Mouse (Mus musculus) ES-E14 (cell line): ENCODE results near the gene Rpain. TPM values are rescaled to one million over a fixed set of nuclear protein-coding genes. Genes with fewer than 3 reads are reported as not detected.

Experiments used
- DNase-seq: peaks from one replicate; pipeline ENCODE4 v3.0.0-alpha.2; 2013; ENCODE audit warnings: low read depth, low spot score
- H3K27ac ChIP-seq: 2 replicates; pipeline ENCODE4 v1.5.1; 2012; ENCODE audit warnings: low read depth, mild to moderate bottlenecking, low read length, moderate library complexity, mixed read lengths; ENCODE audit not compliant: poor library complexity, insufficient read depth, severe bottlenecking
- H3K36me3 ChIP-seq: 2 replicates; pipeline ENCODE4 v1.6.1; 2012; ENCODE audit warnings: mild to moderate bottlenecking, low read length, moderate library complexity, mixed read lengths; ENCODE audit not compliant: control insufficient read depth, poor library complexity, insufficient read depth, severe bottlenecking
- H3K4me1 ChIP-seq, 2 experiments: fragments of 150-350 bp in 1 of 2; sonication (generic) in 1 of 2; 2 replicates each; pipeline ENCODE4 v1.6.1; 2012; ENCODE audit warnings: low read length in 2 of 2, mild to moderate bottlenecking in 1 of 2, mixed read lengths in 1 of 2; ENCODE audit not compliant: control insufficient read depth in 2 of 2, insufficient read depth in 2 of 2, poor library complexity in 1 of 2
- H3K4me3 ChIP-seq, 2 experiments: fragments of 150-350 bp in 1 of 2; sonication (generic) in 1 of 2; 2 replicates each; pipeline ENCODE4 v1.5.1; 2012; ENCODE audit warnings: low read length in 2 of 2, low read depth in 1 of 2, mild to moderate bottlenecking in 1 of 2, mixed read lengths in 1 of 2; ENCODE audit not compliant: insufficient read depth in 1 of 2, poor library complexity in 1 of 2, severe bottlenecking in 1 of 2
- H3K9ac ChIP-seq: 2 replicates; pipeline ENCODE4 v1.6.1; 2012; ENCODE audit warnings: low read depth, mild to moderate bottlenecking, low read length, mixed read lengths; ENCODE audit not compliant: poor library complexity, insufficient read depth, severe bottlenecking
- H3K9me3 ChIP-seq: fragments of 150-350 bp; sonication (generic); 2 replicates; pipeline ENCODE4 v1.6.1; 2012; ENCODE audit warnings: low read depth, mild to moderate bottlenecking, low read length; ENCODE audit not compliant: control insufficient read depth, insufficient read depth
- CHD2 ChIP-seq: IDR thresholded peaks from 2 replicates; pipeline ENCODE4 v1.6.1; 2014; ENCODE audit warnings: mild to moderate bottlenecking, low read depth, low read length, inconsistent platforms
- HCFC1 ChIP-seq: IDR thresholded peaks from 2 replicates; pipeline ENCODE4 v1.6.1; 2012; ENCODE audit warnings: low read length, inconsistent platforms, borderline replicate concordance; ENCODE audit not compliant: insufficient read depth
- MAFK ChIP-seq: IDR thresholded peaks from 2 replicates; pipeline ENCODE4 v1.6.1; 2014; ENCODE audit warnings: mild to moderate bottlenecking, low read depth, low read length, inconsistent platforms; ENCODE audit not compliant: insufficient read depth
- ZC3H11A ChIP-seq: IDR thresholded peaks from 2 replicates; pipeline ENCODE4 v1.6.1; 2012; ENCODE audit warnings: low read depth, mild to moderate bottlenecking, inconsistent platforms, low read length, borderline replicate concordance
- ZNF384 ChIP-seq: IDR thresholded peaks from 2 replicates; pipeline ENCODE4 v1.6.1; 2012; ENCODE audit warnings: low read depth, low read length, inconsistent platforms
- in situ Hi-C, 2 experiments: fragments of 600-800 bp; cut with MboI; formaldehyde crosslinking; loops; one replicate each; pipeline ENCODE4 v1.15.1; 2025; ENCODE audit warnings: low sequenced_read_pairs in 2 of 2, inconsistent platforms in 1 of 2; ENCODE audit not compliant: unreplicated experiment in 2 of 2
- total RNA-seq: library from RNA; depleted of rRNA; stranded (reverse); fragments of 300-350 nt; gene quantifications from 2 replicates; pipeline ENCODE4 v1.2.3, GENCODE M21; 2012

Rpain gene
- total RNA-seq, 1 experiment = 58.6 TPM

DNA sequence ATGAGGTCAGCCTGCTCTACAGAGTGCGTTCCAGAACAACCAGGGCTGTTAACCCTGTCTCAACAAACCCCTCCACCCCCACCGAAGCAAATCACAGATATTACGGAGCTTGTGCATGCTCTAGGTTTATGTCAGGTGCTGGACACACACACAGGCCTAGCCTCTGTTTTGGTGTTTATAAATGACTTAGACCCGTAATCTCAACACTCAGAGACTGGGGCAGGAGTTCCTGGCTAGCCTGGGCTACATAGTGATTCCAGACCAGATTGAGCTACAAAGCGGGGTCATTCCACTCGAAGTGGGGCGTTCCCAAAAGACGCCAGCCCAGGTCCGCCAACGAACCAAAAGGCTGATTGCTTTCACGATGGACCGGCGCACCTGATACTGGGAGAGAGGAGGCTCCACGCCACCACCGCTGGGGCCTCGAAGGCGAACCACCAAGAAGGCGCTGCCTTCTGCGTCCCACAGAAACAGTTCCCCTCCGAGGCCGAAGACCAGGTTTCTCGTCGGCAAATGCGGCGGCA lies 680 bp upstream of the Rpain start:
- peaks cover 7% of the 10 kb centered on the region for H3K36me3 ChIP-seq
- H3K4me1 ChIP-seq = peaks cover 0 to 3% of the 10 kb centered on the region in 2 experiments; a peak in 1 of 4 replicates
- H3K27ac ChIP-seq = peak overlapping the region; percentile 68
- no peak for DNase-seq
- H3K4me3 ChIP-seq = peak overlapping the region; percentile 86 to 95
- peak overlapping the region; percentile 98 for H3K9ac ChIP-seq
- H3K9me3 ChIP-seq = no peaks in the 10 kb centered on the region
- TF ChIP-seq MAFK (no peak), ZC3H11A (no peak), HCFC1 (no peak), CHD2 (no peak), ZNF384 (no peak)
- in situ Hi-C loops = no loop called here

DNA sequence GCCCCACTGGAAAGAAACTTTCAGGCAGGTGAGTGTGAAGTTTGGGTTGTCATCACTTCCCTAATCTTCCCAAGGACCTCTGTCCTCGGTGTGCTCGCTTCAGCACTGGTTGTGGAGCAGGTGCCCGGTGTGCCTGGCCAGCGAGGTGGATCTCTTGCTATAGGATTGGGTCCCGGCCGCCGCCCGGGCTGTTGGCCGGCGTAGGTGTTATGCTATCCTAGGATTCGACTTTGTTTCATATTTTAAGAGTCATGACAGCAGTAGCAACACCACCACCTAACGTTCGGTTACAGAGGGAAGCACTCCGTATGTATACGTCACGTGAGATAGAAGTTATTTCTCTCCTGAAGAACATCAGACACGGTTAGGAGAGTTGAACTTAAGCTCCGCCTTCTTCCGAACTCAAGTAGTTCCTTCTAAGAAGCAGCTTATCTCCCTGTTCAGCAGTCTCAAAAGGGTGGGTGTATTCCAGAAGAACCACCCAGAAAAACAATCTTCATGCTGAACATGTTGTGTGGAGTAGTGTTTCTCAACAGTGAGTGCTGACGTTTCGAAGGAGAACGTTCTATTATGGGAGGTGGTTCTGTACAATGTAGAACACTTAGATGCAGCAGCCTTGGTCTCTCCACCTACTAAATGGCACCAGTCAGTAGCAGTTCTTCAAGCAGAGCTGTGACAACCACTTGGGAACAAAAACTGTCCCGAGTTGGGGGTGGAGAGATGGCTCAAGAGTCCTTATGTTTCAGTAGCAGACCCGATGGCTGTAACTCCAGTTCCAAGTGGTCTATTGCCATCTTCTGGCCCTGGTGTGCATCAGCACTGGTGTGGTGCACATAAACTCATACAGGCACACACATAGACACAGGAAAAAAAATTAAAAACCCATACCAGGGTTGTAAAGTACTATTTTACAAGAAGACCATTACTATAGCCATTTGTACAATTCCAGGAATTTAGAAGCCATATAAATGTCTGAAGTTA lies 837 bp downstream of the Rpain start:
- no peak for DNase-seq
- peaks cover 9% of the 10 kb centered on the region for H3K36me3 ChIP-seq

DNA sequence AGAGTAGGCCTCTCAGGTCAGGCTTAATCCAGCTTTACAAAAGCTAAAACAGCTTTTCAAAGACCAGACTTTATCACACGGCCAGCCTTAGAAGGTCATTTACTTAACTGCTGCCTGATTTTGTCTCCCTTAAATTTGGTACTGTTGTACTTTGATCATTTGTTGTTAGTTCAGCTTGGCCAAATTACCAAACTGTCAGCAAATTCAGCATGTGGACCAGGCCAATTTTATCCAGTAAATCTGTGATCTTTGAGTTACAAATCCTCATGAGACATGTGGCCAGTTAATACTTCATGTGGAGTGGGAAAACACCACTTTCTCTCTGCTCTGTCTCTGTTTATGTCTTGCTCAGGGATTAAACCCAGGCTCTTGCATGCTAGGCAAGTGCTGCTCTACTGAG lies 2.6 kb downstream of the Rpain start:
- Histone ChIP-seq H3K4me3 (no peak overlapping the region), H3K4me1 (no peaks in the 10 kb centered on the region), H3K27ac (no peak overlapping the region), H3K9me3 (no peaks in the 10 kb centered on the region), H3K9ac (no peak overlapping the region), H3K36me3 (peaks cover 17% of the 10 kb centered on the region)
- TF ChIP-seq ZC3H11A (no peak), MAFK (no peak), CHD2 (no peak), ZNF384 (no peak), HCFC1 (no peak)
- no peak for DNase-seq
- in situ Hi-C loops = no loop called here

More for the DNA sequence above, 837 bp downstream of the Rpain start:
- Histone ChIP-seq H3K27ac (peak overlapping the region; percentile 64; the same call in 1 of the 2 replicates), H3K4me1 (no peaks in the 10 kb centered on the region), H3K4me3 (peak overlapping the region; percentile 94 to 97), H3K9ac (peak overlapping the region; percentile 88), H3K9me3 (no peaks in the 10 kb centered on the region)
- in situ Hi-C loops = no loop called here
- TF ChIP-seq HCFC1 = 0 out of 2 replicates have a peak, but pooled peaks have one; percentile 15
- no peak for TF ChIP-seq MAFK
- TF ChIP-seq CHD2 = no peak
- TF ChIP-seq ZNF384 = 0 out of 2 replicates have a peak, but pooled peaks have one; percentile 24

DNA sequence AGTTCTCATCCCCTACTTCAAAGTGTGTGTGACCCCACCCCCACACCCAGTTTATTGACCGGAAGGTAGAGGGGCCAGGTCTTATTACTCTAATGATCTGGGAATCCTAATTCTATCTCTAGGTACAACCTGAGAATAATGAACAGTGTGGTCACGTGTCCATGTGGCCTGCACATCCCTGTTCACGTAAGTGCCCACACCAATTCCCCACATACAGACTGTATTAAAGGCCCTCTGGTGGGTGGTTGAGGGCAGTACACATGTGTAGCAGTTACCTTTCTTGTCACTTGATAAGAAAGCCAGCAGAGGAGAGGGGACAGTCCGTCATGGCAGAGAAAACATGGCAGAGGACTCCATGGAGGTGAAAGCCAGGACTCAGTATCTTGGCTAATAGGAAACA lies 3.9 kb downstream of the Rpain start:
- Histone ChIP-seq H3K36me3 (peaks cover 29% of the 10 kb centered on the region), H3K9ac (no peak overlapping the region), H3K4me1 (no peaks in the 10 kb centered on the region), H3K9me3 (no peaks in the 10 kb centered on the region), H3K4me3 (no peak overlapping the region), H3K27ac (no peak overlapping the region)
- in situ Hi-C loops = no loop called here
- no peak for DNase-seq
- no peak for TF ChIP-seq CHD2
- TF ChIP-seq MAFK = no peak
- TF ChIP-seq ZC3H11A = no peak
- no peak for TF ChIP-seq ZNF384
